41 mouse cellular contexts compared by ENCODE assay signal in the genomic region with DNA sequence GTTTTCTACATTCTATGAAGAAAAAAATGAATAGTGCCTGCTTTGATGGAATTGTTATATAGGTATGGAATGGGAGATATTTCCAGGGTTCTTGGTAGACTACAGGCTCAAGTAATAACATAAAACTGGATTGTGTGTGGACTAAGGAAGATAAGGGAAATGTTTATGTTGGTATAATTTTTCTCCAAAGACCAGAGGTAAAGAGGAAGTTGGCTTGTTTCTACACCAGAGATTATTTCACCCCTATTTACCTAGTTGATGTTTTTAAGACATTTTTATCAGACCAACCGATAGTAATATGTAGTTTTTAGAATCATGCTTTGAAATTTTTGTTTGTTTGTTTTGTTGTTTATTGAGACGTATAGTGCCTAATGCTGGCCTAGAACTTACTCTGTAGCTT. TPM values are rescaled to one million over a fixed set of nuclear protein-coding genes. Genes with fewer than 3 reads are reported as not detected.
"Had no signal": no experiment of that assay in that cellular context is flagged by ENCODE, and none has a peak within 500 bp of the region (broad histone marks: within the 10 kb centered on the region; RNA-seq: fewer than 3 reads in every experiment).

No protein-coding gene starts in this region.

- H3K27ac ChIP-seq: limb, embryonic 10.5 days; limb, embryonic 12.5 days; limb, embryonic 13.5 days; limb, embryonic 15.5 days; liver, embryonic 12.5 days; liver, embryonic 13.5 days; liver, embryonic 14.5 days; liver, embryonic 15.5 days; lung, embryonic 15.5 days; macrophage; midbrain, embryonic 10.5 days; midbrain, embryonic 12.5 days; midbrain, embryonic 13.5 days; midbrain, embryonic 15.5 days; neural tube, embryonic 12.5 days had no signal

- H3K36me3 ChIP-seq: limb, embryonic 10.5 days; midbrain, embryonic 12.5 days; midbrain, embryonic 15.5 days had no signal

- H3K4me3 ChIP-seq: limb, embryonic 10.5 days; limb, embryonic 12.5 days; limb, embryonic 13.5 days; limb, embryonic 15.5 days; liver, embryonic 12.5 days; liver, embryonic 13.5 days; liver, embryonic 15.5 days; lung, embryonic 15.5 days; megakaryocyte, embryonic 14.5 days; midbrain, embryonic 10.5 days; midbrain, embryonic 12.5 days; midbrain, embryonic 13.5 days; midbrain, embryonic 15.5 days; myocyte; neural tube, embryonic 12.5 days had no signal

- H3K4me1 ChIP-seq: limb, embryonic 10.5 days; limb, embryonic 12.5 days; liver, embryonic 12.5 days; liver, embryonic 13.5 days; liver, embryonic 15.5 days; midbrain, embryonic 15.5 days; neural tube, embryonic 12.5 days had no signal

- H3K4me2 ChIP-seq: limb, embryonic 12.5 days; limb, embryonic 13.5 days; limb, embryonic 15.5 days; liver, embryonic 11.5 days; liver, embryonic 12.5 days; liver, embryonic 13.5 days; liver, embryonic 15.5 days; lung, embryonic 14.5 days; lung, embryonic 15.5 days; midbrain, embryonic 11.5 days; midbrain, embryonic 12.5 days; midbrain, embryonic 13.5 days; midbrain, embryonic 15.5 days; neural tube, embryonic 12.5 days had no signal

- DNase-seq: left cerebral cortex, postnatal 4 days; liver; liver, embryonic 13.5 days; liver, postnatal 0 days; lung, adult 18-20 months; lung, adult 2 months; lung, embryonic 14.5 days; lung, postnatal 10 days; lung, postnatal 14 days; lung, postnatal 36 days; lung, postnatal 4 days; midbrain, embryonic 14.5 days had no signal

- H3K9ac ChIP-seq: limb, embryonic 12.5 days; limb, embryonic 13.5 days; limb, embryonic 15.5 days; liver, embryonic 12.5 days; liver, embryonic 13.5 days; liver, embryonic 14.5 days; liver, embryonic 15.5 days; liver, postnatal 0 days; lung, embryonic 14.5 days; lung, embryonic 15.5 days; midbrain, embryonic 12.5 days; midbrain, embryonic 13.5 days; midbrain, embryonic 15.5 days; neural tube, embryonic 12.5 days had no signal

- ATAC-seq: liver, embryonic 12.5 days; liver, postnatal 0 days; lung, postnatal 0 days; midbrain, embryonic 13.5 days; midbrain, embryonic 15.5 days had no signal

- H3K27me3 ChIP-seq: limb, embryonic 12.5 days; limb, embryonic 13.5 days; limb, embryonic 15.5 days; liver, embryonic 12.5 days; liver, embryonic 13.5 days; liver, embryonic 15.5 days; lung, embryonic 15.5 days; megakaryocyte, embryonic 14.5 days; midbrain, embryonic 12.5 days; midbrain, embryonic 13.5 days; midbrain, embryonic 15.5 days; neural tube, embryonic 12.5 days had no signal

- H3K9me3 ChIP-seq: limb, embryonic 10.5 days; limb, embryonic 12.5 days; limb, embryonic 13.5 days; limb, embryonic 15.5 days; liver, embryonic 12.5 days; liver, embryonic 13.5 days; liver, embryonic 15.5 days; lung, embryonic 15.5 days; megakaryocyte, embryonic 14.5 days; midbrain, embryonic 10.5 days; midbrain, embryonic 12.5 days; midbrain, embryonic 13.5 days; midbrain, embryonic 15.5 days; neural tube, embryonic 12.5 days had no signal

RNA-seq across cellular contexts. Expression of a gene that starts 32.1 kb away (rescaled TPM):
- total RNA-seq: left cerebral cortex, postnatal 10 days; left cerebral cortex, postnatal 14 days; left cerebral cortex, postnatal 25 days; left cerebral cortex, postnatal 36 days; left cerebral cortex, postnatal 4 days; liver, adult 2 months; megakaryocyte progenitor cell, adult 5-6 weeks; megakaryocyte, adult 5-6 weeks; megakaryocyte-erythroid progenitor cell, adult 5-6 weeks; monocyte, adult 5-6 weeks had no signal
- polyA plus RNA-seq: liver, adult 2 months; liver, embryonic 14.5 days; liver, postnatal 0 days; lung, embryonic 16.5 days; lung, postnatal 0 days; macrophage had no signal

RNA-seq across cellular contexts. Expression of a gene that starts 48.6 kb away (rescaled TPM):
- total RNA-seq: left cerebral cortex, postnatal 10 days; left cerebral cortex, postnatal 14 days; left cerebral cortex, postnatal 25 days; left cerebral cortex, postnatal 36 days; left cerebral cortex, postnatal 4 days; megakaryocyte progenitor cell, adult 5-6 weeks; megakaryocyte, adult 5-6 weeks; megakaryocyte-erythroid progenitor cell, adult 5-6 weeks; monocyte, adult 5-6 weeks had no signal
- polyA plus RNA-seq: liver, embryonic 11.5 days; liver, embryonic 12.5 days; liver, embryonic 13.5 days; lung, embryonic 14.5 days; lung, embryonic 15.5 days; lung, postnatal 0 days; macrophage; midbrain, embryonic 10.5 days; midbrain, embryonic 11.5 days; neural tube, embryonic 12.5 days had no signal
